Mouse (Mus musculus): Measurements from ENCODE around the gene Asxl2.
"Not testable (repeated sequence)": the region's sequence is repeated elsewhere in the genome, so short reads cannot be mapped to it uniquely, and the experiment has no call there.

- not testable (repeated sequence) for TF ChIP-seq CTCF (IDR thresholded peaks at IDR 0.05; ENCODE audit: low read depth, low read length); POLR2A (IDR thresholded peaks at IDR 0.05; ENCODE audit: insufficient read depth, low read length)
Observed at GRCm38 (mm10) chr12:3535446-3535845, 108.8 kb downstream of the Asxl2 start.

Data from ES-Bruce4 (cell line).